Mouse (Mus musculus): ENCODE measurements at regions not wholly inside any gene's neighbourhood (a gene's known extent, or its start where the extent isn't known, plus 50 kb on each side); places are given as distances from the start of the nearest gene placed in this dataset.

GRCm38 (mm10) chr16:63194595-63194994, 340.5 kb downstream of the Pros1 start:
- no peak for TF ChIP-seq POLR2A (IDR thresholded peaks at IDR 0.05; ENCODE audit: insufficient read depth, low read depth, low read length)
- TF ChIP-seq EP300 (IDR thresholded peaks at IDR 0.05; ENCODE audit: insufficient read depth, low read depth, low read length): no peak
- no peak for TF ChIP-seq CTCF (IDR thresholded peaks at IDR 0.05)

Data from heart, adult 2 months (tissue).